Mouse (Mus musculus) stomach, embryonic 14.5 days (tissue): ENCODE results near the gene Lbh. TPM values are rescaled to one million over a fixed set of nuclear protein-coding genes. Genes with fewer than 3 reads are reported as not detected.

Experiments
- ATAC-seq: fragments of 200-750 bp; cut with Nextera tagmentation; 2 replicates; pipeline ENCODE4 v1.8.0; 2017; ENCODE audit warnings: low read depth, moderate TSS enrichment; ENCODE audit not compliant: insufficient number of reproducible peaks, insufficient read depth, low FRiP score
- H3K27ac ChIP-seq: fragments of 300-500 bp; sonication (generic); 2 replicates; pipeline ENCODE4 v1.5.1; 2014; ENCODE audit warnings: mild to moderate bottlenecking, low read length, moderate library complexity, mixed read lengths
- H3K27me3 ChIP-seq: fragments of 300-500 bp; sonication (generic); 2 replicates; pipeline ENCODE4 v1.6.1; 2014; ENCODE audit warnings: low read length, control low read depth, mixed read lengths; ENCODE audit not compliant: control insufficient read depth, insufficient read depth
- H3K36me3 ChIP-seq: fragments of 300-500 bp; sonication (generic); 2 replicates; pipeline ENCODE4 v1.6.1; 2014; ENCODE audit warnings: mild to moderate bottlenecking, control low read depth, low read length, moderate library complexity, mixed read lengths; ENCODE audit not compliant: control insufficient read depth, insufficient read depth
- H3K4me1 ChIP-seq: fragments of 300-500 bp; sonication (generic); 2 replicates; pipeline ENCODE4 v1.6.1; 2014; ENCODE audit warnings: low read length, control low read depth, mixed read lengths; ENCODE audit not compliant: control insufficient read depth, insufficient read depth
- H3K4me2 ChIP-seq: fragments of 300-500 bp; sonication (generic); replicated peaks from 2 replicates; pipeline ENCODE4 v1.6.1; 2014; ENCODE audit warnings: low read depth, low read length, control low read depth
- H3K4me3 ChIP-seq: fragments of 300-500 bp; sonication (generic); 2 replicates; pipeline ENCODE4 v1.5.1; 2014; ENCODE audit warnings: low read depth, low read length, control low read depth
- H3K9ac ChIP-seq: fragments of 300-500 bp; sonication (generic); replicated peaks from 2 replicates; pipeline ENCODE4 v1.6.1; 2014; ENCODE audit warnings: low read depth, mild to moderate bottlenecking, control low read depth, low read length, moderate library complexity, mixed read lengths
- H3K9me3 ChIP-seq: fragments of 300-500 bp; sonication (generic); 2 replicates; pipeline ENCODE4 v1.6.1; 2016; ENCODE audit warnings: low read depth, low read length, control low read depth; ENCODE audit not compliant: control insufficient read depth
- WGBS: fragments of 180-500 bp; shearing (Covaris S2); extraction: QIAGEN DNeasy Blood & Tissue Kit; methylation state at CpG from one replicate; pipeline ENCODE4 v1.1.7; 2014; 5-methylcytosine and 5-hydroxymethylcytosine counted together
- polyA plus RNA-seq: library from polyadenylated mRNA; unstranded; fragments of >200 nt; fragmentation: Nextera tagmentation; extraction: Ambion mirVana; gene quantifications from 2 replicates; pipeline ENCODE4 v1.2.1, GENCODE M21; 2014

The Lbh gene
- polyA plus RNA-seq, 1 experiment from 2014 or later = 4.6 TPM

GRCm38 (mm10) chr17:72925111-72925510 lies 7.0 kb downstream of the Lbh start:
- peak overlapping the region; percentile 0; the same call in 1 of the 2 replicates for H3K27ac ChIP-seq

DNA sequence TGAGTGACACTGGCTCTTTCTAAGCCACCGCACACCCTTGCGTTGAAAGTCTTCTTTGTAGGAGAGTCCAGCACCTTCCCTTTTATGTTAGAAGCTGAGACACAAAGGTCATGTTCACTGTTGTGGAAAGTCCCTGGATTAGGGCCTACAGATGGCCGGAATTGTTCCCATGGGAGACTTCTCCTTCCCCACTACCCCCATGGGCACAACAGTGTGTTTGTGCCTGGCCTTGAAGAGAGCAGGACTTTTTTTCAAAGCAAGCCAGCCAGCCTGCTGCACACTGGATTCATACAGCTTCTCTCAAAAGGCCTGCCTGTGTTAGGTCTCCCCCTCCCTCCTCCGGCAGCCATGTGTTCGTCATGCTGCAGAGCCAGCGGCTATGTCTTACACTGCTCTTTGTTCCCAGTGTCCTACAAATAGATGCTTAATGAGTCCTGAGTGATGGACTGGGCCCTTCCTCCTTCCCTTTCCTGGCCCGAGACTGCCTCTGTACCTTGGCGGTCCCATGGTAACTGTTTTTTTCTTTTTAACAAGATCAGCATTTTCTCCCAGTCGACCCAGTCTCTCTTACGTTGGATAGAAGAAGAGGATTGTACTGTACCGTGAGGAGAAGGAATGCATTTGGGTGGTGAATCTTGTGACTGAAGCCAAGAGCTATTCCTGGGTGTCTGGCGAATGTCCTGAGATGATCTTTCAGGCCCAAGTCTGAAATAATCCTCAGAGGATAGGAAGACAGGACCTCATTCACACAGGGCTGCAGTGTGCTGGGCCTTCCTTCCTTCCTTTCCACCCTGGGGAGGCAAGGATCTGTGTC lies 7.9 kb downstream of the Lbh start:
- H3K27me3 ChIP-seq = no peaks in the 10 kb centered on the region
- peak; percentile 50; the same call in 1 of the 2 replicates for ATAC-seq
- no peak overlapping the region for H3K9ac ChIP-seq
- WGBS = 75% methylated on average over 12 of the region's 12 CpGs
- H3K36me3 ChIP-seq = peaks cover 32% of the 10 kb centered on the region
- no peak overlapping the region for H3K4me3 ChIP-seq
- H3K9me3 ChIP-seq = no peaks in the 10 kb centered on the region; the same call in 1 of the 2 replicates
- no peak overlapping the region for H3K4me2 ChIP-seq
- peak overlapping the region; percentile 21; the same call in 1 of the 2 replicates for H3K27ac ChIP-seq
- H3K4me1 ChIP-seq = peaks cover 9% of the 10 kb centered on the region; the same call in 1 of the 2 replicates

More at GRCm38 (mm10) chr17:72925111-72925510, 7.0 kb downstream of the Lbh start:
- no peaks in the 10 kb centered on the region for H3K27me3 ChIP-seq
- no peak overlapping the region for H3K4me2 ChIP-seq
- 87% methylated on average over 6 of the region's 6 CpGs for WGBS
- no peak overlapping the region for H3K9ac ChIP-seq
- H3K36me3 ChIP-seq = peaks cover 26% of the 10 kb centered on the region; the same call in 1 of the 2 replicates
- no peak overlapping the region for H3K4me3 ChIP-seq
- H3K9me3 ChIP-seq = no peaks in the 10 kb centered on the region
- H3K4me1 ChIP-seq = peaks cover 15% of the 10 kb centered on the region; the same call in 1 of the 2 replicates
- no peak for ATAC-seq

DNA sequence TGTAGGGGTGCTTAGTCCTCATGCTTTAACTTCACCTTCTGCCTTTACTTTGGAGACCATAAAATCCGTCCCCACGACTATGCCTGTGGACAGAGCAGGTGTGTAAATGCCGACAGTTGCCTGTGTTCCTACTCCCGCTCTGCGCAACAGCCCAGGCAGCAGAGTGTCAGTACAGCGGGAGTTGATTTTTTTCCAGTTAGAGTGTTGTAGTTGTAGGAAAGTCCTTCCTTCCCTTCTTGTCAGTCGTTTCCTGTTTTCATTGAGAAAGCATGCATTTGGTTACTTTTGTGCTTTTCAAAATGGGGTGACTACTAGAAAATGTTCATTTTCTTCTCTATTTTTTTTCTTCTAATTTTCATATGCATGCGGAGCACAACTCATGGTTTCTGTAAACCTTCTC lies 8.9 kb downstream of the Lbh start:
- WGBS = 90% methylated on average over 8 of the region's 8 CpGs
- Histone ChIP-seq H3K27me3 (no peaks in the 10 kb centered on the region), H3K36me3 (peaks cover 31% of the 10 kb centered on the region), H3K9me3 (no peaks in the 10 kb centered on the region; the same call in 1 of the 2 replicates), H3K4me3 (no peak overlapping the region), H3K27ac (no peak overlapping the region), H3K4me1 (0 out of 2 replicates have a peak, but pooled peaks cover 7% of the 10 kb centered on the region), H3K4me2 (no peak overlapping the region), H3K9ac (no peak overlapping the region)
- no peak for ATAC-seq

DNA sequence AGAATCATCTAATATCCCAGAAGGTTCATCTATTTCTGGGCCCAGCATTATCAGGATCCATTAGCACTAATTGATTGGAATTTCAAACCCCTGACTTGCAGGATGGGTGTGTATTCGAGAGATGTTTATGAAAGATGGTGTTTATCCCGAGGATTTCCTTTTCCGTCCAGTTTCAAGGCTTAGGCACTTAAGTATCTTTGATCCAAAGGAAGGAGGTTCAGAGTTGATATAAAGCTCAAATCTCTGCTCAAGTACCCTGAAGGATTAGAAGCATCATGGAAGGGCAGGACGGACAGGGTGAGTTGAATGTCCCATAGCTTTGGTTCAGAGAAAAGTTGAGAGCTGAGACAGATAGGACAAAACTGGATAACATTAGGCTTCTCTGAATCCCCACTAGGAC lies 15.0 kb downstream of the Lbh start:
- Histone ChIP-seq H3K36me3 (peaks cover 14% of the 10 kb centered on the region), H3K4me3 (no peak overlapping the region), H3K4me1 (peaks cover 23% of the 10 kb centered on the region), H3K27me3 (no peaks in the 10 kb centered on the region), H3K9me3 (no peaks in the 10 kb centered on the region; the same call in 1 of the 2 replicates), H3K9ac (no peak overlapping the region), H3K27ac (no peak overlapping the region), H3K4me2 (no peak overlapping the region)
- WGBS = 60% methylated on average over 4 of the region's 4 CpGs
- ATAC-seq = no peak

DNA sequence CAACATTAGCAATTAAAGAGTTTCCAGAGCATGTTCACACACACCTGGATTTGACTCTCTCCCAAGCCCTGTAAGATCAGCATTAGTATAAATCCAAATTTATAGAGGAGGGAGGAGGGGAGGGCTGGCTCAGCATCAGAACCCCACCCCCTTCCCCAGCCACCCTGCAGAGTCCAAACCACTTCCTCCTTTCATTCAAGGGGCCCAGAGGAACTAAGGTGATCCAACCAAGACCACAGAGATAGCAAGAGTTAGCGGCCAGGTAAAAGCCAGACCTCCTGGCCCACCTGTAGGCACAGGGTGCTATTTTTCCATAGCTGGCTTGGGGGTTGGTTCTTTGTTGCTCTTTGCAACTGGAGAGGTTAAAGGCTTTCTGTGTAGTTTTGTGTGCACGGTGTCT lies 16.0 kb downstream of the Lbh start:
- Histone ChIP-seq H3K27ac (no peak overlapping the region), H3K36me3 (peaks cover 9% of the 10 kb centered on the region), H3K27me3 (no peaks in the 10 kb centered on the region), H3K9ac (no peak overlapping the region), H3K9me3 (no peaks in the 10 kb centered on the region; the same call in 1 of the 2 replicates), H3K4me1 (peaks cover 29% of the 10 kb centered on the region), H3K4me2 (no peak overlapping the region), H3K4me3 (no peak overlapping the region)
- no peak for ATAC-seq
- 48% methylated on average over 2 of the region's 2 CpGs for WGBS

- H3K4me3 ChIP-seq = no peak overlapping the region
- 54% methylated on average over 3 of the region's 3 CpGs for WGBS
- H3K4me1 ChIP-seq = peaks cover 29% of the 10 kb centered on the region
- H3K36me3 ChIP-seq = peaks cover 9% of the 10 kb centered on the region
- no peaks in the 10 kb centered on the region for H3K27me3 ChIP-seq
- H3K4me2 ChIP-seq = no peak overlapping the region
- H3K27ac ChIP-seq = no peak overlapping the region
- ATAC-seq = no peak
- H3K9ac ChIP-seq = no peak overlapping the region
- H3K9me3 ChIP-seq = no peaks in the 10 kb centered on the region; the same call in 1 of the 2 replicates
These were observed 16.5 kb downstream of the Lbh start for GRCm38 (mm10) chr17:72934653-72935052.

- no peaks in the 10 kb centered on the region for H3K27me3 ChIP-seq
- H3K9ac ChIP-seq = no peak overlapping the region
- no peaks in the 10 kb centered on the region for H3K9me3 ChIP-seq
- H3K4me1 ChIP-seq = peaks cover 29% of the 10 kb centered on the region
- WGBS = 36% methylated on average over 7 of the region's 7 CpGs
- H3K4me2 ChIP-seq = no peak overlapping the region
- ATAC-seq = no peak
- H3K36me3 ChIP-seq = peaks cover 12% of the 10 kb centered on the region; the same call in 1 of the 2 replicates
- H3K4me3 ChIP-seq = no peak overlapping the region
- H3K27ac ChIP-seq = no peak overlapping the region
These were observed 17.8 kb downstream of the Lbh start for GRCm38 (mm10) chr17:72935921-72936320.

DNA sequence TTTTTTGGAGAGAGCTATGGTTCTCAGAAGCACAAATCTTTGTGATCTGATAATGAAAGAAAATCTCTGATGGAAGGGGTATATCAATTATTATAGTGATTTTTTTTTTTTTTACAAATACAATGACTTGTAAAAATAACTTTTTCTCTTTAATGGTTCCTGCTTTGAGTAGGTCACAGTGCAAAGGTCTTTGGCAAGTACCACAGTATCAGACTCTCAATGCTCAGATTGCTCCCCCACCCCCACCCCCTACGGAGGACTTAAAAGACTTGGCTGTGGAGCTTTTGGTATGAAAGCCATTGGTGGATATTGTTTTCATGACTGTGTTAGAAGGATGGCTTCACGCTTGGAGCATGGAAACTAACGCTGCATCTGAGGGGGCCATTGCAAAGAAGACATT lies 18.2 kb downstream of the Lbh start:
- no peak for ATAC-seq
- no peak overlapping the region for H3K4me3 ChIP-seq
- H3K27ac ChIP-seq = no peak overlapping the region
- H3K4me2 ChIP-seq = no peak overlapping the region
- no peak overlapping the region for H3K9ac ChIP-seq
- WGBS = 78% methylated on average over 3 of the region's 3 CpGs
- H3K9me3 ChIP-seq = no peaks in the 10 kb centered on the region
- H3K27me3 ChIP-seq = no peaks in the 10 kb centered on the region
- H3K4me1 ChIP-seq = peaks cover 29% of the 10 kb centered on the region
- H3K36me3 ChIP-seq = peaks cover 12% of the 10 kb centered on the region; the same call in 1 of the 2 replicates
